Mouse (Mus musculus) cerebellum, postnatal 10 days (tissue): ENCODE results near the gene Fsd2.

Experiments used
- DNase-seq, 2 experiments: peaks; one replicate each; pipeline ENCODE4 v3.0.0; 2021; ENCODE audit warnings: mixed read lengths in 2 of 2

Fsd2 gene

GRCm38 (mm10) chr7:81566892-81567291 lies at the start of gene Fsd2:
Gene Fsd2, minus strand, starts transcription at chr7:81566944.
- DNase-seq = no peak

- no peak for DNase-seq
Measured at GRCm38 (mm10) chr7:81615031-81615430, 48.3 kb upstream of the Fsd2 start.

- peak; percentile 60 to 66 for DNase-seq
Measured at GRCm38 (mm10) chr7:81612856-81613635, 46.3 kb upstream of the Fsd2 start.

GRCm38 (mm10) chr7:81610125-81610524 lies 43.4 kb upstream of the Fsd2 start:
- DNase-seq = peak; percentile 59 to 63

- peak; percentile 60 to 64 for DNase-seq
Measured at GRCm38 (mm10) chr7:81606452-81606851, 39.7 kb upstream of the Fsd2 start.

- no peak for DNase-seq
Measured at GRCm38 (mm10) chr7:81605489-81605888, 38.7 kb upstream of the Fsd2 start.

GRCm38 (mm10) chr7:81604991-81605390 lies 38.2 kb upstream of the Fsd2 start:
- no peak for DNase-seq

- DNase-seq = no peak
Measured at GRCm38 (mm10) chr7:81599379-81600280, 32.9 kb upstream of the Fsd2 start.

GRCm38 (mm10) chr7:81597660-81598059 lies 30.9 kb upstream of the Fsd2 start:
- no peak for DNase-seq

- no peak for DNase-seq
Measured at GRCm38 (mm10) chr7:81596086-81596485, 29.3 kb upstream of the Fsd2 start.

- DNase-seq = no peak
Measured at GRCm38 (mm10) chr7:81595056-81595455, 28.3 kb upstream of the Fsd2 start.

GRCm38 (mm10) chr7:81593387-81593786 lies 26.6 kb upstream of the Fsd2 start:
- no peak for DNase-seq

GRCm38 (mm10) chr7:81592686-81593085 lies 25.9 kb upstream of the Fsd2 start:
- no peak for DNase-seq

GRCm38 (mm10) chr7:81587238-81587637 lies 20.5 kb upstream of the Fsd2 start:
- DNase-seq = no peak

- no peak for DNase-seq
Measured at GRCm38 (mm10) chr7:81585326-81585725, 18.6 kb upstream of the Fsd2 start.

- DNase-seq = no peak
Measured at GRCm38 (mm10) chr7:81583512-81583911, 16.8 kb upstream of the Fsd2 start.

GRCm38 (mm10) chr7:81579312-81579711 lies 12.6 kb upstream of the Fsd2 start:
- DNase-seq = no peak

GRCm38 (mm10) chr7:81578413-81578812 lies 11.7 kb upstream of the Fsd2 start:
- no peak for DNase-seq

GRCm38 (mm10) chr7:81577872-81578271 lies 11.1 kb upstream of the Fsd2 start:
- no peak for DNase-seq

GRCm38 (mm10) chr7:81575606-81576005 lies 8.9 kb upstream of the Fsd2 start:
- no peak for DNase-seq

- no peak for DNase-seq
Measured at GRCm38 (mm10) chr7:81573821-81574220, 7.1 kb upstream of the Fsd2 start.

- no peak for DNase-seq
Measured at GRCm38 (mm10) chr7:81573397-81573796, 6.7 kb upstream of the Fsd2 start.

- DNase-seq = no peak
Measured at GRCm38 (mm10) chr7:81572610-81573268, 6.0 kb upstream of the Fsd2 start.
